Mouse (Mus musculus): ENCODE data around the gene Gramd1a.

DNA sequence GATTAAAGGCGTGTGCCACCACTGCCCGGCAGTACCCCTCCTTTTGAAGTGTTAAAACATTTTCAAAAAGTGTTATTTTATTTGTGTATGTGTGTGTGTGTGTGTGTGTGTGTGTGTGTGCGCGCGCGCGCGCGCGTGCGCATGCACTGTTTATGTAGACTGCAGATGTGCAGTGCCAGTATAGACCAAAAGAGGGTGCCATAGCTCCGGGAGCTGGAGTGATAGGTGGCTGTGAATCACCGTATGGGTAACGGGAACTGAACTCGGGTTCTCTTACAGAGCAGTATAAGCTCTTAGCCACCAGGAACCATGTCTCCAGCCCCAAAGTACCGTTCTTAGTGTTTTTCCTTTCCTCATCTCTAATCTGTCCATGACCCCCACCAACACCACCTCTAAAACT is 10.8 kb downstream of the Gramd1a start:
- TF ChIP-seq CTCF (IDR thresholded peaks at IDR 0.05; ENCODE audit: low read depth, low read length) (peak; percentile 19; the same call in 1 of the 2 replicates), POLR2A (IDR thresholded peaks at IDR 0.05; ENCODE audit: extremely low read depth, insufficient read depth, low read length) (no peak)
